Mouse (Mus musculus): ENCODE data around the gene Tmem240.
A peak's percentile ranks its signal among the peaks of the same experiment; 100 is the strongest.
"Not testable (repeated sequence)": the region's sequence is repeated elsewhere in the genome, so short reads cannot be mapped to it uniquely, and the experiment has no call there.

The Tmem240 gene

GRCm38 (mm10) chr4:155734951-155735702, 527 bp downstream of the Tmem240 start:
- peak; percentile 49 for DNase-seq (ENCODE audit: low spot score)

- no peak for DNase-seq (ENCODE audit: low spot score)
These were observed 1.2 kb downstream of the Tmem240 start for GRCm38 (mm10) chr4:155735788-155736187.

GRCm38 (mm10) chr4:155736421-155736820, 1.8 kb downstream of the Tmem240 start:
- no peak for DNase-seq (ENCODE audit: low spot score)

GRCm38 (mm10) chr4:155738262-155738661, 3.7 kb downstream of the Tmem240 start:
- no peak for DNase-seq (ENCODE audit: low spot score)

DNA sequence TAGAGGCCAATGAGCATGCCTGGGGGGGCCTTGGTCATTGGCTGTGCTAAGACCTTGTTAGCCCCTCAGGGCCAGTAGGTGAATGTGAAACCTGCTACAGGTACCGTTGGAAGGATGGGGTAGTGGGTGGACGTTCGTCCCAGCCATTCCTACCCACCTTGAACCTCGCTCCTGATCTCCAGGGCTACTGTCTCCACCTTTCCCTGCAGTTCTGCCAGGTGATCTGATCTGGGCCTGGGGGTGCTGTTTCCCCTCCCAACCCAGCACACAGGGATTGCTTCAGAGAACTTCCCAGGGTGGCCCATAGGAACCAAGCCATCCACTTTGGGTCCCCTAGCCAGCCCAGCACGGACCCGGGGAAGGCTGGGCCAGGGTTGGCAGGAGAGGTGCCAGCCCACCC, 4.6 kb downstream of the Tmem240 start:
- DNase-seq (ENCODE audit: low spot score): no peak

GRCm38 (mm10) chr4:155739741-155740636, 5.4 kb downstream of the Tmem240 start:
- no peak for DNase-seq (ENCODE audit: low spot score)

- not testable (repeated sequence) for DNase-seq (ENCODE audit: low spot score)
These were observed 6.1 kb downstream of the Tmem240 start for GRCm38 (mm10) chr4:155740681-155741080.

DNA sequence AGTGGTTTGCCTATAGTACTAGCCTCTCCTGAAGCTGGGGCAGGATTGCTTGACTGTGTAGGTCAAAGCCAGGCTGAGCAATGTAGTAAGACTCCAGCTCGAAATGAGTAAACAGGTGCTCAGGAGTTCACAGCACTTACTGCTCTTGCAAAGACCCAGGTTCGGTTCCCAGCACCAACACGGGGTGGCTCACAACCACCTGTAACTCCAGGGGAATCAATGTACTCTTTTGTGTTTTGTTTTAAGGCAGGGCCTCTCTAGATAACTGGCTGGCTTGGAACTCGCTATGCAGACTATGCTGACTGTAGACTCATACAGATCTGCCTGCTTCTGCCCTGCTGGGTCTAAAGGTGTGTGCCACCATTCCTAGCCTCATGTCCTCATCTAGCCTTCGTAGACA, 8.1 kb downstream of the Tmem240 start:
- no peak for DNase-seq (ENCODE audit: low spot score)

DNA sequence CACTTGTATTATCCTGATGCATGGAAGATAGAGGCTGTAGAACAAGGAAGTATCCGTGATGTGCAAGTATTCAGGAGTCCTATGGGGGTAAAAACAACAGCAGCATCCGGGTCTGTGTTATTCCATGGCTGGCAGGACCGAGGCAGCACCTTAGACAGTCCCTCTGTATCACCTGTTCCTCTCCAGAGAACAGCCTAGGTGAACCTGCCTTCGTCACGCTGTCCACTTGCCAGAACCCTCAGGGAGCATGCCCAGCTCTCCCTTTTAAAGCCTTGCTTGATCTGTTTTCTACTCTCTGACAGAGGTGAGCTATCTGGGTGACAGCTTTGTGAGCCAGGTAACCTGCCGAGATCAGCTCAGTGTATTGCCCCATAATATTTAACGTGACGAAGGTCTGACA, 9.9 kb downstream of the Tmem240 start:
- DNase-seq (ENCODE audit: low spot score): no peak

- DNase-seq (ENCODE audit: low spot score): no peak
These were observed 10.5 kb downstream of the Tmem240 start for GRCm38 (mm10) chr4:155745136-155745535.

GRCm38 (mm10) chr4:155746036-155746548, 11.5 kb downstream of the Tmem240 start:
- DNase-seq (ENCODE audit: low spot score): no peak

GRCm38 (mm10) chr4:155746575-155747490, 12.2 kb downstream of the Tmem240 start:
- DNase-seq (ENCODE audit: low spot score): no peak

DNA sequence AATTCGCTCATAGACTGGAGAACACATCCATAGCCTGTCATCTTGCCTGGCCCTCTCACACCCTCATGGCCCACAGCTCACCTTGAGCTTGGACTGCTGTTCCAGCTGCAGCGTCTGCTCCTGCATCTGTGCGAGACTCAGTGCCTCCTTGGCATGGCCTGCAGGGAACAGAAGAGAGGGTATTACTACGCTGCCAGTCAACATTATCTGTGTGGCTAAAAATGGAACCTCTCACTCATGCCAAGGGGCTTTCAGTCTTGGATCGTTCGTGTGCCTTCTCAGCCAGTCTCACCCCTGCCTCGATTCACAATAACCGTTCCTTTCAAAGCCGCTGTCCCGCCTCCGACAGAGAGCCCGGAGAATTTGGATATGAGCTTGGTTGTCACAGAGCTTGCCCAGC, 22.4 kb downstream of the Tmem240 start:
- DNase-seq (ENCODE audit: low spot score): no peak

- no peak for DNase-seq (ENCODE audit: low spot score)
These were observed 25.4 kb downstream of the Tmem240 start for GRCm38 (mm10) chr4:155759862-155760612.

GRCm38 (mm10) chr4:155760613-155761355, 26.2 kb downstream of the Tmem240 start, which contains the start of gene Atad3a:
Gene Atad3a, minus strand, starts transcription at chr4:155761093.
- DNase-seq (ENCODE audit: low spot score): peak; percentile 95

GRCm38 (mm10) chr4:155761356-155762099, 26.9 kb downstream of the Tmem240 start:
- DNase-seq (ENCODE audit: low spot score): no peak

- no peak for DNase-seq (ENCODE audit: low spot score)
These were observed 27.8 kb downstream of the Tmem240 start for GRCm38 (mm10) chr4:155762357-155762756.

GRCm38 (mm10) chr4:155769496-155769879, 34.9 kb downstream of the Tmem240 start:
- DNase-seq (ENCODE audit: low spot score): no peak

GRCm38 (mm10) chr4:155769880-155770512, 35.4 kb downstream of the Tmem240 start:
- DNase-seq (ENCODE audit: low spot score): peak; percentile 93
